Mouse (Mus musculus) cerebral cortex, adult 2 months (tissue): Measurements from ENCODE around the gene Ech1.

Experiments used
- WGBS: fragments of 180-500 bp; shearing (Covaris S2); methylation state at CpG from one replicate; pipeline ENCODE4 v1.1.7; 2018; 5-methylcytosine and 5-hydroxymethylcytosine counted together

The Ech1 gene

GRCm38 (mm10) chr7:28806869-28807268 lies 18.1 kb upstream of the Ech1 start:
- WGBS = 62% methylated on average over 4 of the region's 4 CpGs

GRCm38 (mm10) chr7:28807641-28808220 lies 17.3 kb upstream of the Ech1 start:
- WGBS = 25% methylated on average over 8 of the region's 8 CpGs

GRCm38 (mm10) chr7:28808221-28808941 lies 16.6 kb upstream of the Ech1 start, which contains the start of gene Hnrnpl:
Hnrnpl (plus strand) TSS chr7:28808541.
- WGBS = 2% methylated on average over 35 of the region's 35 CpGs

GRCm38 (mm10) chr7:28808957-28809393 lies 16.0 kb upstream of the Ech1 start:
- WGBS = 1% methylated on average over 32 of the region's 32 CpGs

GRCm38 (mm10) chr7:28809401-28810089 lies 15.5 kb upstream of the Ech1 start:
- WGBS = under 1% methylated on average over 35 of the region's 35 CpGs

- under 1% methylated on average over 70 of the region's 70 CpGs for WGBS
These were observed 14.6 kb upstream of the Ech1 start for GRCm38 (mm10) chr7:28810107-28811066.

- under 1% methylated on average over 40 of the region's 40 CpGs for WGBS
These were observed 13.8 kb upstream of the Ech1 start for GRCm38 (mm10) chr7:28811228-28811627.

GRCm38 (mm10) chr7:28811640-28812275 lies 13.3 kb upstream of the Ech1 start:
- WGBS = 2% methylated on average over 7 of the region's 7 CpGs

- WGBS = 14% methylated on average over 4 of the region's 4 CpGs
These were observed 12.6 kb upstream of the Ech1 start for GRCm38 (mm10) chr7:28812436-28812835.

- WGBS = 32% methylated on average over 5 of the region's 5 CpGs
These were observed 12.1 kb upstream of the Ech1 start for GRCm38 (mm10) chr7:28812949-28813348.

- 71% methylated on average over 5 of the region's 5 CpGs for WGBS
These were observed 10.5 kb upstream of the Ech1 start for GRCm38 (mm10) chr7:28814306-28815034.

GRCm38 (mm10) chr7:28815230-28815629 lies 9.8 kb upstream of the Ech1 start:
- WGBS = 75% methylated on average over 9 of the region's 9 CpGs

GRCm38 (mm10) chr7:28816201-28816600 lies 8.8 kb upstream of the Ech1 start:
- WGBS = 47% methylated on average over 9 of the region's 9 CpGs

- WGBS = 76% methylated on average over 10 of the region's 10 CpGs
These were observed 8.1 kb upstream of the Ech1 start for GRCm38 (mm10) chr7:28816920-28817319.

- WGBS = 55% methylated on average over 6 of the region's 6 CpGs
These were observed 7.5 kb upstream of the Ech1 start for GRCm38 (mm10) chr7:28817524-28817923.

GRCm38 (mm10) chr7:28817957-28818356 lies 7.1 kb upstream of the Ech1 start:
- WGBS = 60% methylated on average over 4 of the region's 4 CpGs

- WGBS = 74% methylated on average over 18 of the region's 18 CpGs
These were observed 6.6 kb upstream of the Ech1 start for GRCm38 (mm10) chr7:28818436-28818835.

- WGBS = 78% methylated on average over 4 of the region's 4 CpGs
These were observed 6.1 kb upstream of the Ech1 start for GRCm38 (mm10) chr7:28818861-28819452.

GRCm38 (mm10) chr7:28819571-28819970 lies 5.4 kb upstream of the Ech1 start:
- WGBS = 57% methylated on average over 4 of the region's 4 CpGs
